Mouse (Mus musculus): Measurements from ENCODE around the gene Mup5. TPM values are rescaled to one million over a fixed set of nuclear protein-coding genes. Genes with fewer than 3 reads are reported as not detected.

The Mup5 gene
- polyA plus RNA-seq, 1 experiment from 2014 or later, result not detected

Other genes with a start within 250 kb of the Mup5 start
- not detected for gene Mup17, start 239.4 kb downstream of the Mup5 start, polyA plus RNA-seq (2021)
- gene Mup18, start 161.1 kb downstream of the Mup5 start, polyA plus RNA-seq (2021), result not detected
- not detected for gene Mup19, start 53.0 kb downstream of the Mup5 start, polyA plus RNA-seq (2021)
- gene Mup20, start 218.9 kb upstream of the Mup5 start, polyA plus RNA-seq (2021), result not detected

Data from Patski (cell line).